Mouse (Mus musculus) ES-E14 (cell line): ENCODE results near the gene Bsn. TPM values are rescaled to one million over a fixed set of nuclear protein-coding genes. Genes with fewer than 3 reads are reported as not detected.

ENCODE experiments used
- DNase-seq: peaks from one replicate; pipeline ENCODE4 v3.0.0-alpha.2; 2013; ENCODE audit warnings: low read depth, low spot score
- H3K27ac ChIP-seq: 2 replicates; pipeline ENCODE4 v1.5.1; 2012; ENCODE audit warnings: low read depth, mild to moderate bottlenecking, low read length, moderate library complexity, mixed read lengths; ENCODE audit not compliant: poor library complexity, insufficient read depth, severe bottlenecking
- H3K36me3 ChIP-seq: 2 replicates; pipeline ENCODE4 v1.6.1; 2012; ENCODE audit warnings: mild to moderate bottlenecking, low read length, moderate library complexity, mixed read lengths; ENCODE audit not compliant: control insufficient read depth, poor library complexity, insufficient read depth, severe bottlenecking
- H3K4me1 ChIP-seq, 2 experiments: fragments of 150-350 bp in 1 of 2; sonication (generic) in 1 of 2; 2 replicates each; pipeline ENCODE4 v1.6.1; 2012; ENCODE audit warnings: low read length in 2 of 2, mild to moderate bottlenecking in 1 of 2, mixed read lengths in 1 of 2; ENCODE audit not compliant: control insufficient read depth in 2 of 2, insufficient read depth in 2 of 2, poor library complexity in 1 of 2
- H3K4me3 ChIP-seq, 2 experiments: fragments of 150-350 bp in 1 of 2; sonication (generic) in 1 of 2; 2 replicates each; pipeline ENCODE4 v1.5.1; 2012; ENCODE audit warnings: low read length in 2 of 2, low read depth in 1 of 2, mild to moderate bottlenecking in 1 of 2, mixed read lengths in 1 of 2; ENCODE audit not compliant: insufficient read depth in 1 of 2, poor library complexity in 1 of 2, severe bottlenecking in 1 of 2
- H3K9ac ChIP-seq: 2 replicates; pipeline ENCODE4 v1.6.1; 2012; ENCODE audit warnings: low read depth, mild to moderate bottlenecking, low read length, mixed read lengths; ENCODE audit not compliant: poor library complexity, insufficient read depth, severe bottlenecking
- H3K9me3 ChIP-seq: fragments of 150-350 bp; sonication (generic); 2 replicates; pipeline ENCODE4 v1.6.1; 2012; ENCODE audit warnings: low read depth, mild to moderate bottlenecking, low read length; ENCODE audit not compliant: control insufficient read depth, insufficient read depth
- CHD2 ChIP-seq: IDR thresholded peaks from 2 replicates; pipeline ENCODE4 v1.6.1; 2014; ENCODE audit warnings: mild to moderate bottlenecking, low read depth, low read length, inconsistent platforms
- HCFC1 ChIP-seq: IDR thresholded peaks from 2 replicates; pipeline ENCODE4 v1.6.1; 2012; ENCODE audit warnings: low read length, inconsistent platforms, borderline replicate concordance; ENCODE audit not compliant: insufficient read depth
- MAFK ChIP-seq: IDR thresholded peaks from 2 replicates; pipeline ENCODE4 v1.6.1; 2014; ENCODE audit warnings: mild to moderate bottlenecking, low read depth, low read length, inconsistent platforms; ENCODE audit not compliant: insufficient read depth
- ZC3H11A ChIP-seq: IDR thresholded peaks from 2 replicates; pipeline ENCODE4 v1.6.1; 2012; ENCODE audit warnings: low read depth, mild to moderate bottlenecking, inconsistent platforms, low read length, borderline replicate concordance
- ZNF384 ChIP-seq: IDR thresholded peaks from 2 replicates; pipeline ENCODE4 v1.6.1; 2012; ENCODE audit warnings: low read depth, low read length, inconsistent platforms
- in situ Hi-C, 2 experiments: fragments of 600-800 bp; cut with MboI; formaldehyde crosslinking; loops; one replicate each; pipeline ENCODE4 v1.15.1; 2025; ENCODE audit warnings: low sequenced_read_pairs in 2 of 2, inconsistent platforms in 1 of 2; ENCODE audit not compliant: unreplicated experiment in 2 of 2
- total RNA-seq: library from RNA; depleted of rRNA; stranded (reverse); fragments of 300-350 nt; gene quantifications from 2 replicates; pipeline ENCODE4 v1.2.3, GENCODE M21; 2012

The Bsn gene
- total RNA-seq, 1 experiment, result 0.45 TPM

- H3K36me3 ChIP-seq, result peaks cover 53% of the 10 kb centered on the region
- no peak for TF ChIP-seq CHD2
- no peak for TF ChIP-seq HCFC1
- no peak for TF ChIP-seq ZNF384
- in situ Hi-C loops, result no loop called here
- H3K9me3 ChIP-seq, result no peaks in the 10 kb centered on the region
- DNase-seq, result no peak
- H3K4me3 ChIP-seq, result no peak overlapping the region
- H3K9ac ChIP-seq, result no peak overlapping the region
- peaks cover 0 to 4% of the 10 kb centered on the region in 2 experiments; a peak in 1 of 4 replicates for H3K4me1 ChIP-seq
- H3K27ac ChIP-seq, result no peak overlapping the region
Observed at GRCm38 (mm10) chr9:108085261-108085660, 104.9 kb downstream of the Bsn start.

DNA sequence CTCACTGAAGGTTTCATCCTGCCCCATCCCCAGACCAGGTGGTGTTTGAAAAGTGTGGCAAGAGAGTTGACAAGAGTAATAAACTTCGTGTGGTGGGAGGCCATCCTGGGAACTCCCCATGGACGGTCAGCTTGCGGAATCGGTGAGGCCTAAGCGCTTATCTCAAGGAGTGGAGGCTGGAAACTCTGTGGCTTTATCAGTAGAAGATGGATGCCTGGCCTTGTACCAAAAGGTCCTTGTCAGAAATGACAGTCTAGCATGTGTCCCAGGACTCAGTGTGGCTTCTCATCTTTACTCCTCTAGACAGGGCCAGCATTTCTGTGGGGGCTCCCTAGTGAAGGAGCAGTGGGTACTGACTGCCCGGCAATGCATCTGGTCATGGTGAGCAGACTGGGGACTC is 106.6 kb downstream of the Bsn start:
- in situ Hi-C loops, result no loop called here

DNA sequence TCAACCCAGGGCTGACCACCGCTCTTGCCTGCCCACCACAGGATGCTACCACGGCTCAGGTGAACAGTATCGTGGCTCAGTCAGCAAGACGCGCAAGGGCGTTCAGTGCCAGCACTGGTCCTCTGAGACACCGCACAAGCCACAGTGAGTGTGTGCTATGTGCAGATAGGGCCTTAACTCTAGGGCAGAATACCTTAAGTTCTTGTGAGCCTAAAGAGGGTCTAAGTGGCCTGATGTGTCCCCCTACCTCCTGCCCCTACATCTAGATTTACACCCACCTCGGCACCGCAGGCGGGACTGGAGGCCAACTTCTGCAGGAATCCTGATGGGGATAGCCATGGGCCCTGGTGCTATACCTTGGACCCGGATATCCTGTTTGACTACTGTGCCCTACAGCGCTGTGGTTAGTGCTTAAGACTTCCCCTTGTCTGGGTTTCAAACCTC is 107.2 kb downstream of the Bsn start, which contains the start of gene Rnf123:
Gene Rnf123, minus strand, starts transcription at position 359 of the 444 bp plus-strand sequence.
- DNase-seq, result no peak
- H3K27ac ChIP-seq, result no peak within 1 kb of the TSS
- in situ Hi-C loops, result no loop called here

More for the DNA sequence above, 106.6 kb downstream of the Bsn start:
- DNase-seq, result no peak
- no peak overlapping the region for H3K4me3 ChIP-seq
- TF ChIP-seq HCFC1, result no peak
- no peak for TF ChIP-seq MAFK
- no peak for TF ChIP-seq ZNF384
- TF ChIP-seq ZC3H11A, result no peak
- no peak for TF ChIP-seq CHD2
- H3K36me3 ChIP-seq, result peaks cover 39% of the 10 kb centered on the region
- H3K9ac ChIP-seq, result no peak overlapping the region
- peaks cover 0 to 7% of the 10 kb centered on the region in 2 experiments; a peak in 1 of 4 replicates for H3K4me1 ChIP-seq
- no peaks in the 10 kb centered on the region for H3K9me3 ChIP-seq
- H3K27ac ChIP-seq, result no peak overlapping the region

GRCm38 (mm10) chr9:108082549-108082948 is 107.6 kb downstream of the Bsn start:
- peak overlapping the region; percentile 58 to 65 for H3K4me3 ChIP-seq
- H3K27ac ChIP-seq, result no peak overlapping the region
- TF ChIP-seq HCFC1 (no peak), ZC3H11A (no peak), MAFK (no peak), ZNF384 (no peak), CHD2 (no peak)
- DNase-seq, result no peak
- peak overlapping the region; percentile 50 for H3K9ac ChIP-seq
- peaks cover 0 to 7% of the 10 kb centered on the region in 2 experiments; a peak in 1 of 4 replicates for H3K4me1 ChIP-seq
- H3K36me3 ChIP-seq, result peaks cover 32% of the 10 kb centered on the region
- in situ Hi-C loops, result no loop called here
- H3K9me3 ChIP-seq, result no peaks in the 10 kb centered on the region

More for the DNA sequence above, 107.2 kb downstream of the Bsn start, which contains the start of gene Rnf123:
- Histone ChIP-seq H3K9me3 (no peaks in the 10 kb centered on the region), H3K36me3 (peaks cover 37% of the 10 kb centered on the region), H3K4me3 (peak within 1 kb of the TSS; percentile 58 to 65), H3K9ac (peak within 1 kb of the TSS; percentile 50), H3K4me1 (peaks cover 0 to 7% of the 10 kb centered on the region in 2 experiments; a peak in 1 of 4 replicates)
- no peak for TF ChIP-seq HCFC1
- no peak for TF ChIP-seq CHD2
- TF ChIP-seq ZNF384, result no peak
- TF ChIP-seq ZC3H11A, result no peak
- no peak for TF ChIP-seq MAFK

DNA sequence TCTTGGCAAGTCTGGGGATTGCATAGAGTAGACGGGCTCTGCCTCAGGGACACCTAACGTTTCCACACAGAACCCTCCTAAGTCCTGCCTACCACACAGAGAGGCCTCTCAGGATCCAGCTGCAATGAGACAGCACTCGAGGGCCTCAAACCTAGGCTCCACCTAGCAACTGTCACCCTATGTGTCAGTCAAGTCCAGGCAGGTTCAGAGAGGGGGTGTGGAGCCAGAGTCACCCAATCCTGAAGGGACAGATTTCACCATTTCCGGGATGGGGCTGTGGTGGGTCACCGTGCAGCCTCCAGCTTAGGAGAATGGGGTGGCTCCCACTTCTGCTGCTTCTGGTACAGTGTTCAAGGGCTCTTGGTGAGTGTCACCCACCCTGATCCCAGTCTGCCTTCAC is 110.0 kb downstream of the Bsn start, which contains the start of gene Mst1:
Gene Mst1, plus strand, starts transcription at position 269 of the 400 bp plus-strand sequence.
- Histone ChIP-seq H3K9ac (peak within 1 kb of the TSS; percentile 35), H3K36me3 (peaks cover 11% of the 10 kb centered on the region), H3K4me1 (peaks cover 0 to 7% of the 10 kb centered on the region in 2 experiments; a peak in 1 of 4 replicates), H3K4me3 (peak within 1 kb of the TSS; percentile 84 to 87; a peak in 3 of 4 replicates), H3K9me3 (no peaks in the 10 kb centered on the region), H3K27ac (no peak within 1 kb of the TSS)
- in situ Hi-C loops, result no loop called here
- no peak for DNase-seq
- no peak for TF ChIP-seq ZC3H11A
- no peak for TF ChIP-seq MAFK
- TF ChIP-seq ZNF384, result no peak
- no peak for TF ChIP-seq CHD2
- no peak for TF ChIP-seq HCFC1
